Mouse (Mus musculus) olfactory bulb, adult 2 months (tissue): Measurements from ENCODE around the gene Drc7. TPM values are rescaled to one million over a fixed set of nuclear protein-coding genes. Genes with fewer than 3 reads are reported as not detected.
"Not testable (repeated sequence)": the region's sequence is repeated elsewhere in the genome, so short reads cannot be mapped to it uniquely, and the experiment has no call there.

Experiments used
- H3K27ac ChIP-seq: fragments of 200-500 bp; 2 replicates; pipeline ENCODE4 v1.5.1; 2012; ENCODE audit warnings: low read depth, low read length; ENCODE audit not compliant: insufficient read depth
- H3K4me1 ChIP-seq: fragments of 200-500 bp; 2 replicates; pipeline ENCODE4 v1.6.1; 2012; ENCODE audit warnings: low read length; ENCODE audit not compliant: control insufficient read depth, insufficient read depth
- H3K4me3 ChIP-seq: fragments of 200-500 bp; 2 replicates; pipeline ENCODE4 v1.5.1; 2012; ENCODE audit warnings: mild to moderate bottlenecking, low read depth, low read length, moderate library complexity; ENCODE audit not compliant: insufficient read depth
- CTCF ChIP-seq: fragments of 200-500 bp; IDR thresholded peaks from 2 replicates; pipeline ENCODE4 v1.5.1; 2012; ENCODE audit warnings: low read depth, mild to moderate bottlenecking, low read length, moderate library complexity; ENCODE audit not compliant: insufficient read depth
- POLR2A ChIP-seq: fragments of 200-500 bp; IDR thresholded peaks from 2 replicates; pipeline ENCODE4 v1.6.1; 2012; ENCODE audit warnings: mild to moderate bottlenecking, low read depth, low read length, moderate library complexity; ENCODE audit not compliant: insufficient read depth
- WGBS: fragments of 180-500 bp; shearing (Covaris S2); methylation state at CpG from one replicate; pipeline ENCODE4 v1.1.7; 2018; 5-methylcytosine and 5-hydroxymethylcytosine counted together
- polyA plus RNA-seq: library from polyadenylated mRNA; stranded (reverse); fragments of >200 nt; gene quantifications from 2 replicates; pipeline ENCODE4 v1.2.4, GENCODE M21; 2012; ENCODE audit warnings: low replicate concordance; ENCODE audit not compliant: missing spikeins, insufficient read depth, insufficient read length

The Drc7 gene
- polyA plus RNA-seq, 1 experiment: not detected

GRCm38 (mm10) chr8:95024387-95024786 is 30.5 kb upstream of the Drc7 start:
- TF ChIP-seq POLR2A: no peak
- no peak for TF ChIP-seq CTCF
- Histone ChIP-seq H3K4me1 (no peaks in the 10 kb centered on the region), H3K4me3 (no peak overlapping the region), H3K27ac (no peak overlapping the region)
- WGBS: 84% methylated on average over 4 of the region's 4 CpGs

GRCm38 (mm10) chr8:95025421-95025820 is 29.5 kb upstream of the Drc7 start:
- no peaks in the 10 kb centered on the region for H3K4me1 ChIP-seq
- 50% methylated on average over 2 of the region's 2 CpGs for WGBS
- no peak overlapping the region for H3K27ac ChIP-seq
- H3K4me3 ChIP-seq: no peak overlapping the region
- TF ChIP-seq POLR2A: no peak
- TF ChIP-seq CTCF: no peak

- H3K4me3 ChIP-seq, H3K27ac ChIP-seq, H3K4me1 ChIP-seq: not testable (repeated sequence)
- WGBS: 65% methylated on average over 7 of the region's 7 CpGs
Observed at GRCm38 (mm10) chr8:95028391-95028790, 26.5 kb upstream of the Drc7 start.

GRCm38 (mm10) chr8:95037106-95037925 is 17.6 kb upstream of the Drc7 start:
- H3K4me1 ChIP-seq: peaks cover 16% of the 10 kb centered on the region
- TF ChIP-seq POLR2A: no peak
- 22% methylated on average over 7 of the region's 7 CpGs for WGBS
- H3K27ac ChIP-seq: peak overlapping the region; percentile 70
- no peak overlapping the region for H3K4me3 ChIP-seq

GRCm38 (mm10) chr8:95041883-95042784 is 12.8 kb upstream of the Drc7 start:
- H3K4me1 ChIP-seq: peaks cover 8% of the 10 kb centered on the region
- H3K4me3 ChIP-seq: no peak overlapping the region
- H3K27ac ChIP-seq: no peak overlapping the region
- 78% methylated on average over 6 of the region's 6 CpGs for WGBS
- TF ChIP-seq CTCF (no peak), POLR2A (no peak)

- H3K4me3 ChIP-seq: no peak overlapping the region
- H3K4me1 ChIP-seq: peaks cover 8% of the 10 kb centered on the region
- 35% methylated on average over 4 of the region's 4 CpGs for WGBS
- no peak overlapping the region for H3K27ac ChIP-seq
- TF ChIP-seq POLR2A (no peak), CTCF (no peak)
Observed at GRCm38 (mm10) chr8:95044811-95045210, 10.1 kb upstream of the Drc7 start.

- Histone ChIP-seq H3K4me3 (no peak overlapping the region), H3K27ac (no peak overlapping the region), H3K4me1 (peaks cover 8% of the 10 kb centered on the region)
- TF ChIP-seq POLR2A (no peak), CTCF (no peak)
- 92% methylated on average over 3 of the region's 3 CpGs for WGBS
Observed at GRCm38 (mm10) chr8:95046982-95047381, 7.9 kb upstream of the Drc7 start.

- WGBS: 75% methylated on average over 6 of the region's 6 CpGs
- TF ChIP-seq CTCF: no peak
- TF ChIP-seq POLR2A: no peak
- Histone ChIP-seq H3K4me1 (peaks cover 8% of the 10 kb centered on the region), H3K27ac (no peak overlapping the region), H3K4me3 (no peak overlapping the region)
Observed at GRCm38 (mm10) chr8:95047884-95048680, 6.8 kb upstream of the Drc7 start.

- TF ChIP-seq POLR2A (no peak), CTCF (no peak)
- 90% methylated on average over 2 of the region's 2 CpGs for WGBS
- Histone ChIP-seq H3K4me1 (peaks cover 4% of the 10 kb centered on the region), H3K4me3 (no peak overlapping the region), H3K27ac (no peak overlapping the region)
Observed at GRCm38 (mm10) chr8:95049636-95050035, 5.3 kb upstream of the Drc7 start.
